Mouse (Mus musculus) midbrain, embryonic 13.5 days (tissue): Measurements from ENCODE around the gene Treml2. TPM values are rescaled to one million over a fixed set of nuclear protein-coding genes. Genes with fewer than 3 reads are reported as not detected.

ENCODE experiments used
- ATAC-seq: fragments of 200-750 bp; cut with Nextera tagmentation; 2 replicates; pipeline ENCODE4 v1.8.0; 2017; ENCODE audit warnings: mild to moderate bottlenecking, moderate TSS enrichment, moderate library complexity
- H3K27ac ChIP-seq: fragments of 300-500 bp; sonication (generic); 2 replicates; pipeline ENCODE4 v1.5.1; 2015; ENCODE audit warnings: inconsistent platforms, mild to moderate bottlenecking, moderate library complexity
- H3K27me3 ChIP-seq: fragments of 300-500 bp; sonication (generic); 2 replicates; pipeline ENCODE4 v1.6.1; 2015; ENCODE audit warnings: mild to moderate bottlenecking, inconsistent platforms
- H3K36me3 ChIP-seq: fragments of 300-500 bp; sonication (generic); 2 replicates; pipeline ENCODE4 v1.6.1; 2015; ENCODE audit warnings: mild to moderate bottlenecking, inconsistent platforms
- H3K4me1 ChIP-seq: fragments of 300-500 bp; sonication (generic); replicated peaks from 2 replicates; pipeline ENCODE4 v1.6.1; 2015; ENCODE audit warnings: inconsistent platforms
- H3K4me2 ChIP-seq: fragments of 300-500 bp; sonication (generic); replicated peaks from 2 replicates; pipeline ENCODE4 v1.6.1; 2015; ENCODE audit warnings: moderate library complexity, mild to moderate bottlenecking, inconsistent platforms
- H3K4me3 ChIP-seq: fragments of 300-500 bp; sonication (generic); replicated peaks from 2 replicates; pipeline ENCODE4 v1.5.1; 2015; ENCODE audit warnings: mild to moderate bottlenecking, inconsistent platforms
- H3K9ac ChIP-seq: fragments of 300-500 bp; sonication (generic); replicated peaks from 2 replicates; pipeline ENCODE4 v1.6.1; 2015; ENCODE audit warnings: mild to moderate bottlenecking, inconsistent platforms
- H3K9me3 ChIP-seq: fragments of 300-500 bp; sonication (generic); 2 replicates; pipeline ENCODE4 v1.6.1; 2016; ENCODE audit warnings: mild to moderate bottlenecking, inconsistent platforms
- WGBS: fragments of 180-500 bp; shearing (Covaris S2); methylation state at CpG from one replicate; pipeline ENCODE4 v1.1.7; 2015; 5-methylcytosine and 5-hydroxymethylcytosine counted together
- polyA plus RNA-seq: library from polyadenylated mRNA; unstranded; fragments of >200 nt; fragmentation: Nextera tagmentation; extraction: Ambion mirVana; gene quantifications from 2 replicates; pipeline ENCODE4 v1.2.1, GENCODE M21; 2015

The Treml2 gene
- polyA plus RNA-seq = 0.08 TPM in 1 of 2 replicates, not detected in the other

- H3K4me1 ChIP-seq = no peaks in the 10 kb centered on the region
- no peak within 1 kb of the TSS for H3K4me3 ChIP-seq
- no peak within 1 kb of the TSS for H3K9ac ChIP-seq
- no peak within 1 kb of the TSS for H3K4me2 ChIP-seq
- no peaks in the 10 kb centered on the region for H3K27me3 ChIP-seq
- no peaks in the 10 kb centered on the region for H3K9me3 ChIP-seq
- ATAC-seq = no peak
- no peaks in the 10 kb centered on the region for H3K36me3 ChIP-seq
- H3K27ac ChIP-seq = no peak within 1 kb of the TSS
- 34% methylated on average over 3 of the region's 4 CpGs for WGBS
These were observed at the start of gene Treml2 for GRCm38 (mm10) chr17:48299203-48299602. Gene Treml2, plus strand, starts transcription at chr17:48299498.

GRCm38 (mm10) chr17:48249501-48249900 lies 49.8 kb upstream of the Treml2 start:
- WGBS = 87% methylated on average over 11 of the region's 11 CpGs
- Histone ChIP-seq H3K9ac (no peak overlapping the region), H3K27ac (no peak overlapping the region), H3K4me2 (no peak overlapping the region), H3K4me1 (no peaks in the 10 kb centered on the region), H3K27me3 (no peaks in the 10 kb centered on the region), H3K4me3 (no peak overlapping the region), H3K36me3 (no peaks in the 10 kb centered on the region), H3K9me3 (no peaks in the 10 kb centered on the region)
- ATAC-seq = no peak

GRCm38 (mm10) chr17:48250631-48251030 lies 48.7 kb upstream of the Treml2 start:
- H3K9me3 ChIP-seq = no peaks in the 10 kb centered on the region
- no peak overlapping the region for H3K4me2 ChIP-seq
- H3K4me3 ChIP-seq = no peak overlapping the region
- WGBS = 94% methylated on average over 7 of the region's 7 CpGs
- H3K27me3 ChIP-seq = no peaks in the 10 kb centered on the region
- no peaks in the 10 kb centered on the region for H3K4me1 ChIP-seq
- no peak overlapping the region for H3K9ac ChIP-seq
- ATAC-seq = no peak
- no peaks in the 10 kb centered on the region for H3K36me3 ChIP-seq
- no peak overlapping the region for H3K27ac ChIP-seq

- no peak overlapping the region for H3K9ac ChIP-seq
- no peak overlapping the region for H3K27ac ChIP-seq
- no peak overlapping the region for H3K4me2 ChIP-seq
- H3K4me3 ChIP-seq = no peak overlapping the region
- H3K36me3 ChIP-seq = no peaks in the 10 kb centered on the region
- no peaks in the 10 kb centered on the region for H3K27me3 ChIP-seq
- no peak for ATAC-seq
- peaks cover 8% of the 10 kb centered on the region for H3K9me3 ChIP-seq
- H3K4me1 ChIP-seq = no peaks in the 10 kb centered on the region
These were observed 42.7 kb upstream of the Treml2 start for GRCm38 (mm10) chr17:48256575-48256974.

GRCm38 (mm10) chr17:48261868-48262267 lies 37.4 kb upstream of the Treml2 start:
- H3K4me2 ChIP-seq = no peak overlapping the region
- H3K27me3 ChIP-seq = no peaks in the 10 kb centered on the region
- ATAC-seq = no peak
- H3K9me3 ChIP-seq = peaks cover 8% of the 10 kb centered on the region
- 91% methylated on average over 2 of the region's 2 CpGs for WGBS
- no peak overlapping the region for H3K27ac ChIP-seq
- H3K36me3 ChIP-seq = no peaks in the 10 kb centered on the region
- H3K9ac ChIP-seq = no peak overlapping the region
- no peaks in the 10 kb centered on the region for H3K4me1 ChIP-seq
- H3K4me3 ChIP-seq = no peak overlapping the region

- Histone ChIP-seq H3K9ac (no peak within 1 kb of the TSS), H3K36me3 (no peaks in the 10 kb centered on the region), H3K27ac (no peak within 1 kb of the TSS), H3K4me1 (no peaks in the 10 kb centered on the region), H3K4me3 (no peak within 1 kb of the TSS), H3K4me2 (no peak within 1 kb of the TSS), H3K9me3 (peaks cover 7% of the 10 kb centered on the region), H3K27me3 (no peaks in the 10 kb centered on the region)
- no peak for ATAC-seq
- whole genome bisulfite sequencing = 86% methylated on average over 3 of the region's 3 CpGs
These were observed 35.4 kb upstream of the Treml2 start, which contains the start of gene Treml4 for GRCm38 (mm10) chr17:48263741-48264362. Gene Treml4, plus strand, starts transcription at chr17:48264295.

- H3K36me3 ChIP-seq = no peaks in the 10 kb centered on the region
- H3K27me3 ChIP-seq = no peaks in the 10 kb centered on the region
- H3K27ac ChIP-seq = no peak overlapping the region
- no peak for ATAC-seq
- no peak overlapping the region for H3K4me2 ChIP-seq
- H3K9ac ChIP-seq = no peak overlapping the region
- H3K9me3 ChIP-seq = no peaks in the 10 kb centered on the region
- WGBS = 92% methylated on average over 7 of the region's 7 CpGs
- H3K4me3 ChIP-seq = no peak overlapping the region
- H3K4me1 ChIP-seq = no peaks in the 10 kb centered on the region
These were observed 34.6 kb upstream of the Treml2 start for GRCm38 (mm10) chr17:48264662-48265061.

- no peak for ATAC-seq
- WGBS = 12% methylated on average over 2 of the region's 2 CpGs
- Histone ChIP-seq H3K9ac (no peak overlapping the region), H3K9me3 (no peaks in the 10 kb centered on the region), H3K4me1 (no peaks in the 10 kb centered on the region), H3K4me2 (no peak overlapping the region), H3K36me3 (no peaks in the 10 kb centered on the region), H3K27me3 (no peaks in the 10 kb centered on the region), H3K4me3 (no peak overlapping the region), H3K27ac (no peak overlapping the region)
These were observed 33.2 kb upstream of the Treml2 start for GRCm38 (mm10) chr17:48266138-48266537.

- Histone ChIP-seq H3K27me3 (no peaks in the 10 kb centered on the region), H3K9ac (no peak overlapping the region), H3K4me1 (no peaks in the 10 kb centered on the region), H3K4me3 (no peak overlapping the region), H3K4me2 (no peak overlapping the region), H3K36me3 (no peaks in the 10 kb centered on the region), H3K27ac (no peak overlapping the region), H3K9me3 (no peaks in the 10 kb centered on the region)
- ATAC-seq = no peak
- 45% methylated on average over 2 of the region's 2 CpGs for WGBS
These were observed 32.5 kb upstream of the Treml2 start for GRCm38 (mm10) chr17:48266610-48267304.

GRCm38 (mm10) chr17:48267591-48267990 lies 31.7 kb upstream of the Treml2 start:
- 100% methylated on average over 1 of the region's 1 CpGs for WGBS
- H3K9me3 ChIP-seq = no peaks in the 10 kb centered on the region
- no peaks in the 10 kb centered on the region for H3K27me3 ChIP-seq
- no peak overlapping the region for H3K9ac ChIP-seq
- no peak for ATAC-seq
- no peaks in the 10 kb centered on the region for H3K36me3 ChIP-seq
- no peak overlapping the region for H3K27ac ChIP-seq
- no peaks in the 10 kb centered on the region for H3K4me1 ChIP-seq
- H3K4me3 ChIP-seq = no peak overlapping the region
- H3K4me2 ChIP-seq = no peak overlapping the region

- no peaks in the 10 kb centered on the region for H3K4me1 ChIP-seq
- no peaks in the 10 kb centered on the region for H3K36me3 ChIP-seq
- no peak overlapping the region for H3K27ac ChIP-seq
- no peak overlapping the region for H3K9ac ChIP-seq
- no peaks in the 10 kb centered on the region for H3K27me3 ChIP-seq
- no peak for ATAC-seq
- H3K9me3 ChIP-seq = no peaks in the 10 kb centered on the region
- no peak overlapping the region for H3K4me2 ChIP-seq
- H3K4me3 ChIP-seq = no peak overlapping the region
These were observed 31.0 kb upstream of the Treml2 start for GRCm38 (mm10) chr17:48268276-48268675.

GRCm38 (mm10) chr17:48269833-48270232 lies 29.5 kb upstream of the Treml2 start:
- no peak for ATAC-seq
- Histone ChIP-seq H3K27me3 (no peaks in the 10 kb centered on the region), H3K9me3 (no peaks in the 10 kb centered on the region), H3K27ac (no peak overlapping the region), H3K4me2 (no peak overlapping the region), H3K4me1 (no peaks in the 10 kb centered on the region), H3K36me3 (no peaks in the 10 kb centered on the region), H3K9ac (no peak overlapping the region), H3K4me3 (no peak overlapping the region)
- 76% methylated on average over 4 of the region's 4 CpGs for WGBS

GRCm38 (mm10) chr17:48272158-48272557 lies 27.1 kb upstream of the Treml2 start:
- H3K4me1 ChIP-seq = no peaks in the 10 kb centered on the region
- ATAC-seq = no peak
- WGBS = 87% methylated on average over 5 of the region's 5 CpGs
- H3K4me3 ChIP-seq = no peak overlapping the region
- no peaks in the 10 kb centered on the region for H3K9me3 ChIP-seq
- no peak overlapping the region for H3K9ac ChIP-seq
- no peak overlapping the region for H3K4me2 ChIP-seq
- H3K36me3 ChIP-seq = no peaks in the 10 kb centered on the region
- no peaks in the 10 kb centered on the region for H3K27me3 ChIP-seq
- H3K27ac ChIP-seq = no peak overlapping the region
